Mouse (Mus musculus): ENCODE measurements around the gene Poc1b.

DNA sequence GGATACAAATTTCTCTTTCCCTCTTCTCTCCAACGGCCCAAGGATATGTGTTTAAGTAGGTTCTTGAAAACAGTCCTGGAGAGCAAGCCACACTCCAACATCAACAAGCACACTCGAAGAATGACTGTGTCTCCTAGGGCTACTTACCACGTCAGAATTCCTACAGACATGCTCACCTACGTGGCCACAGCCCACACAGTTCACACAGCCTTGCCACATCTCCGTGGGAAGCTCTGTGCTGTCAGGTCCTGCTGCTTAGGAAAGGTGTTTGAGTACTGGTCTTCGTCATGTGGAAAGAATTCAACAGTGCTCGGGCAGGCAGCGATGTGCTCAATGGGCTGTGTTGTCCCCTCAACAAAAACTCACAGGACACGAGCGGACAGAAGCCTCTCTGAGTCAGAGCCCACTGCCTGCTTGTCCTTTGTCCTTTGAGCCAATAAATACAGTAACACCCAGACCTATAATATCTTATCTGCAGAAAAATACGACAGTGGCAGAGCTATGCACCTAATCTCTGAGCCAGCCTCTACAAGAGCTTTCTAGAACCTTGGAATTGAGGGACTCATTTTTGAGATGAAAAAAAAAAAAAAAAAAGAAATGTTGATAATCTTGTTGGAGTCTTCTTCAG, 130.5 kb downstream of the Poc1b start:
- TF ChIP-seq CTCF (conservative IDR thresholded peaks at IDR 0.05; ENCODE audit: insufficient read depth, insufficient read length, low read depth, low read length) (no peak), POLR2A (IDR thresholded peaks at IDR 0.05; ENCODE audit: low read depth, low read length) (no peak)
